Mouse (Mus musculus): Measurements from ENCODE around the gene Tmbim1.
"Not testable (repeated sequence)": the region's sequence is repeated elsewhere in the genome, so short reads cannot be mapped to it uniquely, and the experiment has no call there.

Tmbim1 gene

GRCm38 (mm10) chr1:74305522-74305921 lies at the start of gene Tmbim1:
Gene Tmbim1 (minus strand): TSS chr1:74305622.
- DNase-seq: no peak

GRCm38 (mm10) chr1:74353453-74354229 lies 48.2 kb upstream of the Tmbim1 start:
- no peak for DNase-seq

GRCm38 (mm10) chr1:74352532-74353096 lies 47.2 kb upstream of the Tmbim1 start:
- DNase-seq: no peak

- DNase-seq: no peak
These were observed 45.9 kb upstream of the Tmbim1 start for GRCm38 (mm10) chr1:74351185-74351769.

GRCm38 (mm10) chr1:74344163-74344916 lies 38.9 kb upstream of the Tmbim1 start:
- no peak for DNase-seq

- no peak for DNase-seq
These were observed 37.7 kb upstream of the Tmbim1 start for GRCm38 (mm10) chr1:74343161-74343560.

GRCm38 (mm10) chr1:74342308-74342707 lies 36.9 kb upstream of the Tmbim1 start:
- DNase-seq: no peak

- no peak for DNase-seq
These were observed 36.5 kb upstream of the Tmbim1 start for GRCm38 (mm10) chr1:74341898-74342297.

GRCm38 (mm10) chr1:74340992-74341391 lies 35.6 kb upstream of the Tmbim1 start:
- not testable (repeated sequence) for DNase-seq

- peak; percentile 67 for DNase-seq
These were observed 34.9 kb upstream of the Tmbim1 start for GRCm38 (mm10) chr1:74340361-74340764.

GRCm38 (mm10) chr1:74339917-74340316 lies 34.5 kb upstream of the Tmbim1 start:
- no peak for DNase-seq

GRCm38 (mm10) chr1:74338626-74339025 lies 33.2 kb upstream of the Tmbim1 start:
- DNase-seq: no peak

- DNase-seq: no peak
These were observed 32.6 kb upstream of the Tmbim1 start for GRCm38 (mm10) chr1:74338013-74338412.

GRCm38 (mm10) chr1:74337241-74337771 lies 31.9 kb upstream of the Tmbim1 start:
- DNase-seq: no peak

GRCm38 (mm10) chr1:74335436-74336170 lies 30.2 kb upstream of the Tmbim1 start:
- DNase-seq: no peak

GRCm38 (mm10) chr1:74335033-74335432 lies 29.6 kb upstream of the Tmbim1 start:
- DNase-seq: no peak

GRCm38 (mm10) chr1:74334607-74335006 lies 29.2 kb upstream of the Tmbim1 start:
- no peak for DNase-seq

- no peak for DNase-seq
These were observed 27.5 kb upstream of the Tmbim1 start for GRCm38 (mm10) chr1:74332930-74333329.

- DNase-seq: peak; percentile 95
These were observed 26.9 kb upstream of the Tmbim1 start for GRCm38 (mm10) chr1:74332241-74332763.

GRCm38 (mm10) chr1:74331046-74331681 lies 25.7 kb upstream of the Tmbim1 start:
- no peak for DNase-seq

- DNase-seq: no peak
These were observed 24.5 kb upstream of the Tmbim1 start for GRCm38 (mm10) chr1:74329899-74330431.
